In the genomic region with DNA sequence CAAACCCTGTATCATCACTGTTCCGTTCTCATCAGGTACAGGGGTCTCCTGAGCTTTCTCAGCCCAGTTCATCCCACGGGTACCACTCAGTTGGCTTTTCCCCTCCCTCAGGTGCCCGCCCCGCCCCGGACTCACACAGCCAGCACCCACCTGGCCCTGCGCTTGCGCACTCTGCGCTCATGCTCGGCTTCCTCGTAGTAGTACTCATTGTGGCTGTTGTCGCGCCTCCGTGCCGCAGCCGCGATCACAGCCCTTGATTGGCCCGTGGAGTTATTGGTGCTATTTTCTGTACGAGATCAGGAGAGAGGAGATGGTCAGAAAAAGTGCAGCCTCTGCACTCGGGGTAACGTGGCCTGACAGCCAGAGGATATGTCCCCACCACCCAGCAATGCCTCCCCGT, we compare ENCODE assay signal across 40 mouse cellular contexts. TPM values are rescaled to one million over a fixed set of nuclear protein-coding genes. Genes with fewer than 3 reads are reported as not detected.
"Had no signal": no experiment of that assay in that cellular context is flagged by ENCODE, and none has a peak within 500 bp of the region (broad histone marks: within the 10 kb centered on the region; RNA-seq: fewer than 3 reads in every experiment).

No protein-coding gene starts in this region.

- H3K4me3 ChIP-seq: limb, embryonic 10.5 days; limb, embryonic 12.5 days; limb, embryonic 13.5 days; limb, embryonic 15.5 days; liver, embryonic 12.5 days; liver, embryonic 13.5 days; liver, embryonic 15.5 days; lung, embryonic 15.5 days; megakaryocyte, embryonic 14.5 days; midbrain, embryonic 10.5 days; midbrain, embryonic 12.5 days; midbrain, embryonic 13.5 days; midbrain, embryonic 15.5 days; myocyte; neural tube, embryonic 12.5 days had no signal

- H3K27ac ChIP-seq: limb, embryonic 10.5 days; limb, embryonic 12.5 days; limb, embryonic 13.5 days; limb, embryonic 15.5 days; liver, embryonic 12.5 days; liver, embryonic 13.5 days; liver, embryonic 14.5 days; liver, embryonic 15.5 days; lung, embryonic 15.5 days; macrophage; midbrain, embryonic 10.5 days; midbrain, embryonic 12.5 days; midbrain, embryonic 13.5 days; midbrain, embryonic 15.5 days; neural tube, embryonic 12.5 days had no signal

- H3K4me2 ChIP-seq: limb, embryonic 12.5 days; limb, embryonic 13.5 days; limb, embryonic 15.5 days; liver, embryonic 11.5 days; liver, embryonic 12.5 days; liver, embryonic 13.5 days; liver, embryonic 15.5 days; lung, embryonic 14.5 days; lung, embryonic 15.5 days; midbrain, embryonic 11.5 days; midbrain, embryonic 12.5 days; midbrain, embryonic 13.5 days; midbrain, embryonic 15.5 days; neural tube, embryonic 12.5 days had no signal

- DNase-seq: left cerebral cortex, postnatal 4 days; liver; liver, embryonic 13.5 days; liver, postnatal 0 days; lung, adult 18-20 months; lung, adult 2 months; lung, embryonic 14.5 days; lung, postnatal 10 days; lung, postnatal 14 days; lung, postnatal 36 days; lung, postnatal 4 days; midbrain, embryonic 14.5 days had no signal

- H3K27me3 ChIP-seq: limb, embryonic 12.5 days; limb, embryonic 13.5 days; limb, embryonic 15.5 days; liver, embryonic 12.5 days; liver, embryonic 13.5 days; liver, embryonic 15.5 days; lung, embryonic 15.5 days; midbrain, embryonic 12.5 days; midbrain, embryonic 13.5 days; midbrain, embryonic 15.5 days; neural tube, embryonic 12.5 days had no signal

- H3K9ac ChIP-seq: limb, embryonic 12.5 days; limb, embryonic 13.5 days; liver, embryonic 12.5 days; liver, embryonic 13.5 days; liver, embryonic 14.5 days; liver, embryonic 15.5 days; liver, postnatal 0 days; lung, embryonic 14.5 days; lung, embryonic 15.5 days; midbrain, embryonic 12.5 days; midbrain, embryonic 13.5 days; midbrain, embryonic 15.5 days; neural tube, embryonic 12.5 days had no signal

- H3K9me3 ChIP-seq: limb, embryonic 10.5 days; limb, embryonic 12.5 days; limb, embryonic 13.5 days; limb, embryonic 15.5 days; liver, embryonic 12.5 days; liver, embryonic 13.5 days; liver, embryonic 15.5 days; lung, embryonic 15.5 days; megakaryocyte, embryonic 14.5 days; midbrain, embryonic 10.5 days; midbrain, embryonic 12.5 days; midbrain, embryonic 13.5 days; midbrain, embryonic 15.5 days; neural tube, embryonic 12.5 days had no signal

- H3K4me1 ChIP-seq: limb, embryonic 10.5 days; limb, embryonic 12.5 days; limb, embryonic 13.5 days; liver, embryonic 12.5 days; liver, embryonic 13.5 days; liver, embryonic 15.5 days; lung, embryonic 15.5 days had no signal

- ATAC-seq: liver, embryonic 12.5 days; liver, postnatal 0 days; lung, postnatal 0 days; midbrain, embryonic 13.5 days; midbrain, embryonic 15.5 days; midbrain, embryonic 16.5 days had no signal

RNA-seq across cellular contexts. Expression of a gene that starts 49.6 kb away (rescaled TPM):
- total RNA-seq: liver, adult 2 months; megakaryocyte progenitor cell, adult 5-6 weeks; megakaryocyte, adult 5-6 weeks; megakaryocyte-erythroid progenitor cell, adult 5-6 weeks; monocyte, adult 5-6 weeks had no signal
- polyA plus RNA-seq: limb, embryonic 10.5 days; limb, embryonic 11.5 days; limb, embryonic 13.5 days; liver, adult 2 months; liver, embryonic 12.5 days; liver, embryonic 13.5 days; liver, embryonic 14.5 days; liver, embryonic 15.5 days; liver, embryonic 16.5 days; liver, postnatal 0 days; lung, embryonic 14.5 days; lung, embryonic 15.5 days; lung, embryonic 16.5 days; lung, postnatal 0 days; macrophage had no signal
